ENCODE assay signal across 8 mouse cellular contexts in genomic region chr6:83794760-83795296, GRCm38 (mm10). TPM values are rescaled to one million over a fixed set of nuclear protein-coding genes. Genes with fewer than 3 reads are reported as not detected.
DNase-seq lines count a peak whose midpoint lies in the region; ATAC-seq and TF ChIP-seq lines count a peak whose summit lies in the region.

TSS of gene Nagk (plus strand) at chr6:83794982.

- TF ChIP-seq CTCF in liver, adult 2 months (IDR thresholded peaks at IDR 0.05; ENCODE audit: low read depth, low read length), result no peak

- DNase-seq in B cell, adult 2 months, result peak; percentile 94 to 97
- peak; percentile 96 for DNase-seq in brain, adult 2 months (ENCODE audit: low read depth, low spot score)
- peak; percentile 77 for DNase-seq in liver, adult 2 months (ENCODE audit: extremely low read depth, low read depth, low spot score)
- DNase-seq in splenic B cell, adult 2 months (ENCODE audit: low read depth, low spot score), result peak; percentile 97

- no peaks in the 10 kb centered on the region for H3K27me3 ChIP-seq in heart, embryonic 11.5 days (ENCODE audit: control insufficient read depth, insufficient read depth, low read length)
- H3K27me3 ChIP-seq in kidney, embryonic 16.5 days (ENCODE audit: insufficient read depth, low read length), result no peaks in the 10 kb centered on the region
- no peaks in the 10 kb centered on the region for H3K27me3 ChIP-seq in liver, adult 2 months (ENCODE audit: control insufficient read depth, insufficient read depth, low read length)
- H3K27me3 ChIP-seq in myocyte (ENCODE audit: control insufficient read depth, insufficient read depth, insufficient read length), result no peaks in the 10 kb centered on the region
- no peaks in the 10 kb centered on the region for H3K27me3 ChIP-seq in splenic B cell, adult 2 months (ENCODE audit: control insufficient read depth, insufficient read depth, low read length, poor library complexity, severe bottlenecking)

- peak; percentile 73; the same call in 1 of the 2 replicates for TF ChIP-seq POLR2A in liver, adult 2 months (IDR thresholded peaks at IDR 0.05; ENCODE audit: extremely low read depth, insufficient read depth, low read length)
- TF ChIP-seq POLR2A in myocyte (IDR thresholded peaks at IDR 0.05; ENCODE audit: insufficient read length, low read depth), result peak; percentile 88

- H3K9me3 ChIP-seq in heart, embryonic 11.5 days (replicated peaks; ENCODE audit: control insufficient read depth, low read length), result no peaks in the 10 kb centered on the region
- H3K9me3 ChIP-seq in kidney, embryonic 16.5 days (ENCODE audit: low read length), result no peaks in the 10 kb centered on the region

- peaks cover 3% of the 10 kb centered on the region; the same call in 1 of the 2 replicates for H3K4me1 ChIP-seq in heart, embryonic 11.5 days (ENCODE audit: control insufficient read depth, insufficient read depth, low read length)
- peaks cover 7% of the 10 kb centered on the region; the same call in 1 of the 2 replicates for H3K4me1 ChIP-seq in kidney, embryonic 16.5 days (ENCODE audit: insufficient read depth, low read length)
- peaks cover 7% of the 10 kb centered on the region for H3K4me1 ChIP-seq in liver, adult 2 months (ENCODE audit: control insufficient read depth, insufficient read depth, low read length)

- no peaks in the 10 kb centered on the region for H3K36me3 ChIP-seq in heart, embryonic 11.5 days (ENCODE audit: control insufficient read depth, insufficient read depth, low read length)
- peaks cover 7% of the 10 kb centered on the region for H3K36me3 ChIP-seq in kidney, embryonic 16.5 days (ENCODE audit: insufficient read depth, low read length)
- no peaks in the 10 kb centered on the region; the same call in 1 of the 2 replicates for H3K36me3 ChIP-seq in liver, adult 2 months (ENCODE audit: control insufficient read depth, insufficient read depth, low read length)
- H3K36me3 ChIP-seq in myocyte (ENCODE audit: control insufficient read depth, insufficient read depth), result peaks cover 6% of the 10 kb centered on the region
- no peaks in the 10 kb centered on the region for H3K36me3 ChIP-seq in splenic B cell, adult 2 months (ENCODE audit: control insufficient read depth, insufficient read depth, low read length, poor library complexity, severe bottlenecking)

- H3K4me3 ChIP-seq in heart, embryonic 11.5 days (ENCODE audit: low read depth, low read length), result peak within 1 kb of the TSS; percentile 78
- peak within 1 kb of the TSS; percentile 53 for H3K4me3 ChIP-seq in kidney, embryonic 16.5 days (ENCODE audit: low read length)
- H3K4me3 ChIP-seq in liver, adult 2 months (ENCODE audit: insufficient read depth, low read depth, low read length), result peak within 1 kb of the TSS; percentile 74
- peak within 1 kb of the TSS; percentile 74 for H3K4me3 ChIP-seq in myocyte

- ATAC-seq in erythroblast, adult 5-6 weeks (replicated peaks; ENCODE audit: low FRiP score, poor library complexity, severe bottlenecking), result peak; percentile 93
- peak; percentile 92 for ATAC-seq in heart, embryonic 11.5 days (replicated peaks; ENCODE audit: insufficient number of reproducible peaks, low FRiP score, low TSS enrichment)
- ATAC-seq in kidney, embryonic 16.5 days (ENCODE audit: low FRiP score, low TSS enrichment), result peak; percentile 96

- peak within 1 kb of the TSS; percentile 86 for H3K9ac ChIP-seq in heart, embryonic 11.5 days (ENCODE audit: low read depth, low read length)
- peak within 1 kb of the TSS; percentile 68 for H3K9ac ChIP-seq in kidney, embryonic 16.5 days (replicated peaks; ENCODE audit: low read length)
- H3K9ac ChIP-seq in liver, adult 2 months (ENCODE audit: low read depth, low read length), result peak within 1 kb of the TSS; percentile 75

- WGBS in heart, embryonic 11.5 days (ENCODE audit: insufficient replicate concordance), result under 1% methylated on average over 43 of the region's 43 CpGs
- WGBS in kidney, embryonic 16.5 days, result under 1% methylated on average over 43 of the region's 43 CpGs
- WGBS in liver, adult 2 months, result under 1% methylated on average over 43 of the region's 43 CpGs

- no peaks in the 10 kb centered on the region for H3K79me2 ChIP-seq in liver, adult 2 months (ENCODE audit: control insufficient read depth, insufficient read depth, low read length)
- peaks cover 3% of the 10 kb centered on the region for H3K79me2 ChIP-seq in myocyte (ENCODE audit: control insufficient read depth, insufficient read depth)

- peak within 1 kb of the TSS; percentile 13 for H3ac ChIP-seq in myocyte (ENCODE audit: control insufficient read depth, insufficient read length)

- peak within 1 kb of the TSS; percentile 93 for H3K4me2 ChIP-seq in heart, embryonic 11.5 days
- H3K4me2 ChIP-seq in kidney, embryonic 16.5 days (replicated peaks; ENCODE audit: low read depth, low read length), result peak within 1 kb of the TSS; percentile 88
- peak within 1 kb of the TSS; percentile 98 for H3K4me2 ChIP-seq in myocyte (ENCODE audit: low read depth)

- H3K27ac ChIP-seq in heart, embryonic 11.5 days (ENCODE audit: low read depth, low read length), result peak within 1 kb of the TSS; percentile 97
- peak within 1 kb of the TSS; percentile 97 for H3K27ac ChIP-seq in kidney, embryonic 16.5 days (ENCODE audit: low read length)
- H3K27ac ChIP-seq in liver, adult 2 months (replicated peaks; ENCODE audit: insufficient read depth, low read depth, low read length), result peak within 1 kb of the TSS; percentile 59

TF ChIP-seq in myocyte, 11 proteins besides CTCF, POLR2A, EP300 and RAD21:
- TF ChIP-seq POLR2AphosphoS2 (IDR thresholded peaks at IDR 0.05; ENCODE audit: insufficient read length, low read depth) (peak; percentile 97), MYOD1 (IDR thresholded peaks at IDR 0.05; ENCODE audit: control insufficient read depth in 1 of 3, insufficient read length in 2 of 3, low read depth in 2 of 3) (peak in 1 of 3 experiments; percentile 58), SRF (IDR thresholded peaks at IDR 0.05; ENCODE audit: control insufficient read depth, insufficient read length, low read depth) (peak; percentile 77), TCF3 (IDR thresholded peaks at IDR 0.05; ENCODE audit: insufficient read length, low read depth) (no peak), CEBPB (IDR thresholded peaks at IDR 0.05; ENCODE audit: insufficient read depth, poor library complexity, severe bottlenecking) (no peak), E2F4 (IDR thresholded peaks at IDR 0.05; ENCODE audit: insufficient read depth) (no peak), REST (IDR thresholded peaks at IDR 0.05; ENCODE audit: insufficient read depth, insufficient read length) (peak; percentile 27), TCF12 (IDR thresholded peaks at IDR 0.05; ENCODE audit: insufficient read depth, poor library complexity, severe bottlenecking) (no peak), MAX (IDR thresholded peaks at IDR 0.05; ENCODE audit: low read depth) (no peak), MYOG (IDR thresholded peaks at IDR 0.05; ENCODE audit: control insufficient read depth in 1 of 3, insufficient read depth in 1 of 3, insufficient read length in 2 of 3, low read depth in 2 of 3) (peak in 2 of 3 experiments; percentile 21 to 40), USF1 (IDR thresholded peaks at IDR 0.05; ENCODE audit: low read depth) (peak; percentile 84)
TF ChIP-seq in myocyte: peak in this region for 6.

RNA-seq across cellular contexts. Expression of gene Nagk, which starts in this region (rescaled TPM):
- 1.9 and 7.9 TPM in 2 replicates for total RNA-seq in erythroblast, adult 5-6 weeks (2015; ENCODE audit: low replicate concordance)
- total RNA-seq in erythroblast, adult 5-6 weeks (2017; ENCODE audit: low replicate concordance), result 3.5 and 3.9 TPM in 2 replicates
- polyA plus RNA-seq in heart, embryonic 11.5 days (2014; fragmentation: Nextera tagmentation; extraction: Ambion mirVana), result 46.3 and 50.3 TPM in 2 replicates
- 60.7 and 60.9 TPM in 2 replicates for polyA plus RNA-seq in kidney, embryonic 16.5 days (2015; fragmentation: Nextera tagmentation; extraction: Ambion mirVana)
- total RNA-seq in liver, adult 2 months (2014; rRNA removed), result 20.9 and 26.3 TPM in 2 replicates
- 8.8 and 11.0 TPM in 2 replicates for polyA plus RNA-seq in liver, adult 2 months (2012; rRNA removed)
- 42.9 TPM for polyA plus RNA-seq in myocyte (2012; fragmentation: generic; extraction: Trizol)

Comparison
In these comparisons a context has a peak if more than half of its experiments do, and no peak if none do; other contexts are left out.
1. Peak in every context shown above with its lines: DNase-seq, ATAC-seq, H3K4me3 ChIP-seq and H3K27ac ChIP-seq.